Mouse (Mus musculus): Measurements from ENCODE around the gene Dclk3.

Gene Dclk3

DNA sequence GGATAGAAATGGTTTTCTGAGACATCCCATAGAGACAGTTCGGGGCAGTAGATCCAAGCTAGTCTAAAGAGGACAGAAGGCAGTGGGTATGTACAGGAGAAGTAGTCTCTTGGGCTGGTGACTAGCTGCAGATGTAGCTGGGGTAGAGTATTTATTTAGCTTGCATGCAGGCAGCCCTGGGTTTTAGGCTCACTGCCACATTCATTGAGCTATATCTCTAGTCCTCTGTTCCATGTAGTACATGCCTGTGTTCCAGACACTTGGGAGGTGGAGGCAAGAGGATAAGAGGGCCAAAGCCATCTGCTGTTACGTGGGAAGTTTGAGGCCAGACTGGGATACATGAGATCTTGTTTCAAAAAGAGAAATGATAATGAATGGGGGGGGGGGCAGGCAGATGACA, 3.5 kb upstream of the Dclk3 start:
- intact Hi-C loops (cut with DNase I): no loop called here

DNA sequence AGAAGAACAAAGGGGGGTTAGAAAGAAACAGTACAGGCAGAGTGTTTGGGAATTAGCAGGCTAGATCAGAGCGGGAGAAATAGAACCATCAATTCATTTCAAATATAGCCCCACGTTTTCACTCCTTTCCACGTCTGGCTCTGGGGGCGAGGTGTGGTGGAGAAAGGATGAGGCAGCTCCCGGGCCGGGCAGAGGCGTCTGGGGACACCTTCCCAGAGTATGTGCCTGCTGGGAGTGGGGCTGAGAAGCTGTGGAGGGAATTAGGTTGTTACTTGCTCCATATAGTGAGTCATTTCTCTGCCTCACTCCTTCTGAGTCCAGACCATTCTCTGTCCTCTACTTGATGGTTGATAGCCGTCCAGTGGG, 938 bp downstream of the Dclk3 start:
- intact Hi-C loops (cut with DNase I): no loop called here

DNA sequence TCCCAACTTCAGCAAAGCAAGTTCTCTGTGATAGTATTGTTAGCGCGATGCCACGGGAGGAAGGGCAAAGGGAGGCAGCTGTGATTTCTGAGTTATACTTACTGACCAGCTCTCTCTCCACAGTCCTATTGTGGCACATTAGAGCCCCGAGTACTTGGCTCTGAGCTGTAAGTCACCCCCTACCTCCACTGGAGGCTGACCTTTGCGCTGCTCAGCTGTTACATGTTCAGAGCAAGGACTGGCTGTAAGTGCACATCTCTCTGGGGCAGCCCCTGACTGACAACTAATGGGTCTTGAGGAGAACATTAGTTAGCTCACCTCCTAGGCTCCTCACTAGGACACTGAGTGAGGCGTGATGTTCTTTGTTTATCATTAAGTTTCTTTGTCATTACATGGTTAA, 1.6 kb downstream of the Dclk3 start:
- intact Hi-C loops (cut with DNase I): no loop called here

DNA sequence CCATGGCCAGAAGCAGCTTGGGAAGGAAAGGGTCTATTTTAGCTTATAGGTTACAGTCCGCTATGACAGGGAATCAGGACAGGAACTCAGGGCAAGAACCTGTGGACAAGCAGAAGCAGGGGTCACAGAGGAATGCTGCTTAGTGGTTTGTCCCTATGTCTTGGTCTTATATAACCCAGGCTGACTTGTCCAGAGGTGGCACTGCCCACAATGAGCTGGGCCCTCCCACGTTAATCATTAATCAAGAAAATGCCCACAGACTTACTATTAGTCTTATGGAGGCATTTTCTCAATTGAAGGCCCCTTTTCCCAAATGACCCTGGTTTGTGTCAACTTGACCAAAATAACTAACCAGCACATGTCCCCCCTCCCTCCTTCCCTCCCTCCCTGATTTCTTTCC, 2.3 kb downstream of the Dclk3 start:
- intact Hi-C loops (cut with DNase I): no loop called here

DNA sequence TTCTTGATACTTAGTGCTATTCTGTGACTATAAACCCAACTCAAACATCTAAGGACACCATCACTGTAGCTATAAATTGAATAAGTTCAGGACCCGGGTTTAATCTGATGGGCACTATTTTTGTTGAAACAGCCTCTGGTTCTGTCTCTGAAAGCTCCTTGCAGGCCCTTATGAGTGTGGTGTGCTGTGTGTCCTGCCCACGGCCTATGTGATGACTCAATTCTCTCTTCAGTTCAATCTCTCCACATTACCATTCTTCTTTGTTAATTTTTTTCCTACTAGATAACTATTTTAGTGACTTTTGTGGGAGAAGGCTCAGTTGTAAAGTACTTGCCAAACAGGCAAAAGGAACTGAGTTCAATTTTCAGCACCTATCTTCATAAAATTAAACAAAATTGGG, 7.3 kb downstream of the Dclk3 start:
- intact Hi-C loops (cut with DNase I): no loop called here

DNA sequence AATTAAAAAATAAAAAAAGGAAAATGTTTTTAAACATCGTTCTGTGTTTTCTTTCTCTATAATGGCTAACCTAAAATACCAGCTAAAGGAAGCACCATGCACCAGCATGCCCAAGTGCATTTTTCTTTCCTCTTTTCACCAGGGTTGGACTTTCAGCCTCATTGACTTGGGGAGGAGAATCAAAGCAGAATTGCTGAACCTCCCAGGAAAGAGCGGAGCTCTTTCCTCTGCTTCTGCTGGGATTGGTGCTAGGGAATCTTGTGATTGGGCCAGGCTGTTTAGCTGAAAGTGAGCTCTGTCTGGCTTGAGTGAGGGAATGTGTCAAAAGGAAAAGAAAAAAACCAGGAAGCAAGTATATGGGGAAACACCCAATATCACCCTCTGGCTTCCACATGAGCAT, 10.1 kb downstream of the Dclk3 start:
- intact Hi-C loops (cut with DNase I): no loop called here

DNA sequence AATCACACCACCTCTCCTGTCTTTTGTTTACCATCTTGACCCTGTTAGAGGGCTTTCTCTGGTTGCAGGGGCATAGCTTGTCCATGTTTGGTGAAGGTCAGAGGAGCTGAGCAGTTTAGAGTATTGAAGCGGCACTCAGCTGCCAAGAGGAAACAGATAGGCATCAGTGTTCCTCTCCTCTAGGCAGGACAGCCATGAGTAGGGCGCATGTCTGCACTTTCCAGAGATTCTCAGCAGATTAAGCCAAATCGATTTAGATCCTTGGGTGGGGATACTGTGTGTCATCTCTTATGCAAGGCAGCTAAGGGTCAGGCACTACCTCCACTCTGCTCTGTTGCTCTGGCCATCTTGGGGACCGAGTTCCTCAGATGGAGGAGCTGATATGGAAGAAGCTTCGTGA, 11.0 kb downstream of the Dclk3 start:
- intact Hi-C loops (cut with DNase I): no loop called here

DNA sequence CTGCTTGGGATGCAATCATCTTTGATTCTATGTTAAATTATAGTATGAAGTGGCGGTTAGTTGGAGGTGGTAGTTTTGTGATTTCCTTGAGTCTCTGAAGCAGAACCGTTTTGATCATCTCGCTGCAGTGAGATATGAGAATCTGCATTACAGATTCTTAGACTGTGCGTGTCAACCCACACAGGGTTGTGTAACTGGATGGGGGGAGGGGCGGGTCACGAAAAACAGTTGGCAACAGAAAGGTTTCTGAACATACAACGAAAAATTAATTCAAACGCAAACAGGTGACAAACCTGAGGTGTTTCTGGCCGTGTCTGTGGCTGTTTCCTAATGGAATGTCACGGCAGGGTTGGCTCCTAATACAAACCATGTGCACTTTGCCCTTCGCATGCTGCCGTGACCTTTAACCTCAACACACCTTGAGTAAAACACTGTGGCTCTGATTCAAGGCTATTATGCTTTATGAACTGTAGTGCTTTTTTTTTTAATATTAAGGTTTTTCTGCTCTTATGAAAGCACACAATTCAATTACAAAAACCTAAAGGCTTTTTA, 12.0 kb downstream of the Dclk3 start:
- intact Hi-C loops (cut with DNase I): no loop called here

DNA sequence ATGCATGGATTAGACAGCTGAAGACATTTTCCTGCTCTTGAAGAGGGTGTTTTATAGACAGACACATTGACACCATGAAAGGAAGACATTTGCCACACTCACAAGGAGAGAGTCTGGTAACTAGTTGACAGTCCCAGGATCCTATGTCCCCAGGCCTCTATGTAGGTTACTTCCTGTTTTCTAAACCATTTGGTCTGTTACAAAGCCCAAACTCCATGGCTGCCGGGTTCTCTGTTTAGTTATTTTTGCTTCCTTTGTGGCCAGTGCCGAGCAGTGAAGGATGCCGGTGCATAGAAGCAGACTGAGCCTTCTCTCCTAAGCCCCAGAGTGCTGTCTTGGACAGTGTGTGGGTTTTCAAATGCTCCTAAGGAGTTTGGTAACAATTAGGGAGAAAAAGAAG, 15.0 kb downstream of the Dclk3 start:
- intact Hi-C loops (cut with DNase I): no loop called here

DNA sequence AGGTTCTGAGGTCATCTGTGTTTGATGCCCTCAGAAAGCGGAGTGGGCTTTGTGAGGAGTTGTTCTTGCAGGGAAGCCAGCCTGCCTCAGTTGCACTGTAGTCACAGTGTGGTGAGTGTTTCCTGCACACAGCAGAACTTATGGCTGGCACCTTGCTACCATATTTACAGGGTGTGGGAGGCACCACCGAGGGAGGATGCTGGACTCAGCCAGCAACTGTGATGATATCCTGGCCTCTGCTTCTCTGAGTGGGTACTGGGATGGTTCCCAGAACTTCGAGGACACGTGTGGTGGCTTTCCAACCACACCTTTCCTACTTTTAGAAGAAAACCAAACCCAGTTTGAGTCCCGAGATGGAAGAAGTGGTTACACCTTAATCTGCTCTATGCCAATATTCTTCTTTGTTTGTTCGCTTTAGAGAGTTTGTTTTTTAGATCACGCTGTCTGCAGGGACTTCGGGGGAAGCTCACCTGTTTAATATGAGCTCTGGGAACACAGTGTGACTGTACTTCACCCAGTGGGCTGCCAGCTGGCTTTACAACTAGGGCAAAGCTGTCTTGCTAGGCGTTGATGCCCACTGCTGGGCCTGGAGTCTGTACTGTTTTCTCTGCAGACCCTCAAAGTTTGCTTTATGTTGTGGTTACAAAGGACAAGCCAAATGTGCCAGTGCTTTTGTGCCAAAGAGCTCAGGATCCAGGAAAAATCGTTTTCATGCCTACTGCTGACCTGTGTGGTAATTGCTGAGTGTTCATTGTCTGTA, 18.5 kb downstream of the Dclk3 start:
- intact Hi-C loops (cut with DNase I): no loop called here

DNA sequence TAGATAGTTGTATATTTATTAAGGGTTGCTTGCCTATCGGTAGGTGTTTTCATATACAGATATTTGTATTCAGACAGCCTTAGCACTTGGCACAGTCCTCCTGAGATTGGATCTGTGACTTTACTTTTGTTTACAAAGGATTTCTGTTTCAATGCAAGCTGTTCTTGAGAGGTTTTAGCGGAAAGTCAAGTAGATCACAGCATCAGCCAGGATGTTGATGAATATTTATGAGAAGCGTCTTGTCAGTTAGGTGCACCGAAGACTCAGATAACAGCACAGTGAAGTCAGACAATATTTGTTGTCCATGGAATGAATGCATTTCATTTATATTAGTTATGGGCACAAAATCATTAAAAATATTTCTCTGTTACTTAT, 19.0 kb downstream of the Dclk3 start:
- intact Hi-C loops (cut with DNase I): no loop called here

DNA sequence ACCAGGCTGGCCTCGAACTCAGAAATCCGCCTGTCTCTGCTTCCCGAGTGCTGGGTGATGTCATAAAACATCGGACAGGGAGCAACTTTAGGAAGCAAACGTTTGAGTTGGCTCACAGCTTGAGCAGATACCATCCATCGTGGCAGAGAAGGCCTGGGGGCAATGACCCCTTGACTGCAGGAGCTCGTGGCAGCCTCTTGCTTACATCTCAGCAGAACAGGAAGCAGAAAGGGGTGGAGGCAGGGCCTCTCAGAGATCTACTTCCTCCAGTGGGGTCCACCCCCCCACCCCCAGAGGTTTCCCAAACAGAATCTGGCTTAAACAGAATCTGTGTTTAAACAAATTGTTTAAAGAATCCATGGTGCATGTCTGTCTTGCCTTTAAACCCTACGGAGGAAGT, 20.6 kb downstream of the Dclk3 start:
- intact Hi-C loops (cut with DNase I): no loop called here

DNA sequence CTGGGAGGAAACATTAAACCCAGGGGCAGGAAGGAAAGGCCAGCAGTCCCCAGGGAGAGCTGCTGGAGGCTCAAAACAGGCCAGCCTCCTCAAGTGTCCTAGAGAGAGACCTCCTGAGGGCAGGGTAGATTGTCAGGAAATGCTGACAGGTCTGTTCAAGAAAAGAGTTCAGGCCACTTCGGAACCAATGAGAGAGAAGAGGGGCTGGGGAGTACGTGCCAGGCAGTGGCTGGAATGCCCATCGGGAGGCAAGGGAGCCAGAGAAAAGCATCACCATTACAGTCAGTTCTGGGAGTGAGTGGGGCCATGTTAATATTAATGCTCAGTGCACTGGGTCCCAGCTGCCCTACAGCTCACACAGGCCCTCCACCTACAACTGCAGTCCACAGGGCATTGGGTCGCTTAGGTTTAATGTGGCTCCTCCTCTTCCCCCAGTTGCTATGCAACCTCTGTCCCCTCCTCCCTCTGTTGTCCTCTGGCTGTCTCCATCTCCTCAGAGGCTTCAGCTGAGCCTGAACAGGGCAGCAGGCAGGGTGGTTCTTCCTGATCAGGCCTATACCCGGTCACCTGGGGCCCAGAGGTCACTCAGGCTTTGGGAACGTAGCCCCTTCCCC, 21.4 kb downstream of the Dclk3 start:
- intact Hi-C loops (cut with DNase I): no loop called here

DNA sequence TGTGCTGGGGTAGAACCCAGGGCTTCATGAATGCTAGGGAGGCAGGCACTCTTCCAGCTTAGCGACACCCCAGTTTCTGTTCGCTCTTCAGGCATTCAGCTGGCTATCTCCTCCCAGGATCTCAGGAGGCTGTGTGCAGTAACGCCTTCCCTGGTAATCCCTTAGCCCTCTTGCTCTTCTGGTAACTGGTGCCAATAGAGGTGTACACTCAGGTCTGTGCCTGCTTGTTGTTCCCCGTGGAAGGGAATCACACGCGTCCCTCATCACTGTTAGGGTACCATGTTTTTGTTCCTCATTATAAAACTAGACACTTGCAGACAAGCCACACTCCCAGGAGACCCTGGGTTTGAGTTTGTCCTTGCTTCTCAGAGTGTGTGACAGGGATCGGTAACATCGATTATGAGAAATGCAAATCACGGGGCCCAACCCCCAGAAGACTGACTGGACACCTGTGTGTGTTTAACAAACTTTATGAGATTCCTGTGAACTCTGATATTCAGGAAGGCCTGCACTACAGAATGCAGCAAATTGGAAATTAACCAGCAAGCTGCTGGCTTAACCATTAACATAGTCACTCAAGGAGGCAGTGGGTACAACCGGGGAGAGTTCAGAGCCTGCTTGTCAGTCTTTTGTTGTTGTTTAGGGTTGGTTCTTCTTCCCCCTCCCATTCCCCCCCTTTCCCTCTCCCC, 22.7 kb downstream of the Dclk3 start:
- intact Hi-C loops (cut with DNase I): no loop called here

DNA sequence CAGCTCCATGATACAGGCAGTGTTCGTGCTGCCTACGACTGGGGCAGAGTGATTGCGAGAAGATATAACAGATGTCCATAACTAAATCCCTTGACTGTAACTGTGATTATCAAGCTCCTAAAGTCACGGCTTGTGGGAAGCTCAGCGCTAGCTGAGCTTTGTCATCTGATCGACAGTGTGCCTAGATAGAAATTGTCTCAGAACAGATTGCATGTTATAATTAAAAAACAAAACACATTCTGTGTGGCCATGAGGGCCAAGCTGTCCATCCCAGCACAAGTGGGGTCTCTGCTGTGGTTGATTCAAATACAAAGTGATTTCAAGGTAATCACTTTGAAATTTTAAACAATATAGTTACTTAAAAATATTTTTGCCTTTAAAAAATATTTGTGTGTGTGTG, 26.8 kb downstream of the Dclk3 start:
- intact Hi-C loops (cut with DNase I): no loop called here

DNA sequence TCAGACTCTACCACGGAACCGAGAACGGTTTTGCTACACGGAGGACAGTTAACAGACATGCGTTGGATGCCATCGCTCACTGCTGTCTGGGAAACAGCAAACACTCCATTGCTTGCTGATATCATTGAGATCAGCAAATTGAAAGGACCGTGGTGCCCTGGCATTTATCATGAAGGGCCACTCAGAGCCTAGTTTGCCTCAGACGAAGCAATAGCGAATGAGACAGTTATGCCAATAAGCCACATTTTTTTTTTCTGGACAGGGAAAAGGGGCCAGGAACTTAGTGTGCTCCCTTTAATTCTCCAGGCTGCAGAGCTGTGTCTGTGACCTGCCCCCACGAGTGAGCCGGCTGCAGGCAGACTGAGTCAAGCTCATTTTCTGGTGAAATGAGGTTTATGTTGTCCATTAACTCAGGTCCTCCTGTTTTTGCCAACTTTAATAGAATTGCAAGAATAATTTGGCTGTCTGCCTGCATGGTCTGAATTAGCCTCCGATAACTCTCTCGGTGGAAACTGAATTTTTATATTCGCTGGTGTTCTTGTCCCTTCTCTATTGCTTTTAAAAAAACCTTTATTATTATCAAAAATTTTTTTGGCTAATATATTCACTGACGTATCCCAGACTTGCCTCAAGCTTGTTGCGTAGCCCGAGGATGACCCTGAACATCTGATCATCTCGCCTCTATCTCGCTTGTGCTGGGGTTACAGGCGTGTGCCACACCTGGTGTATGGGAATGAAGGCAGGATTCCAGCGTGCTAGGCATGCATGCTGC, 35.0 kb downstream of the Dclk3 start:
- intact Hi-C loops (cut with DNase I): no loop called here

DNA sequence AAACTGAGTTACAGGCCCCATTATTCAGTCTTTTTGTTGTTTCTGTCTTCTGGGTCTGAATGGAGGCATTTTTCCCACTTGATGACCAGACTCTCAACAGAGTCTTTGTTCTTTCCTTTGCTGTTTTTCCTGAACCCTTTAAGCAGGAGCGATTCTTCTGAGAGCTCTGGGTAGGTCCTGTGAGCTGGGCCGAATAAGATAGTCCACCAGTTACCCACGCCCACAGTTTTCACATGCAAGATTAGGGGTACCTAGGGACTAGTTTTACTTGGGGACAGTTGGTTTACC, 35.5 kb downstream of the Dclk3 start:
- intact Hi-C loops (cut with DNase I): no loop called here

DNA sequence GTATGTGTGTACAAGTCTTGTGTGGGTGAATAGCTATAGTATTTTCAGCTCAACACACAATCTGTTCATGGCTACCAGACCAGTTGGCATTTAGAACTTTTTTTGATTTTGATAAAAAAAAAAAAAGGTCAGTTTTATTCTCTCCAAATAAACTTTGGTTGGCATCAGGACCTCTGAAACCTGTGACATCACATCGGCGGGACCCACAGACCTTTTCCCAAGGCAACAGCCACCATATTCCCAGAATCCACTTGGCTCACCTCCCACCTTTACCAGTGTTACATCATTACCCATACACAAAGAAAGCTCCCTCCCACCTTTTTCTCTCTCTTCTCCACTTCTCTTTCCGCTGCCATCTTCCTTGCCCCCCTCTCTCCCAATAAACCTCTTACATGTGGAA, 36.4 kb downstream of the Dclk3 start:
- intact Hi-C loops (cut with DNase I): loop anchor here (5.0 kb wide), 2 partner anchors 48 to 118 kb away; no protein-coding TSS in a partner anchor

DNA sequence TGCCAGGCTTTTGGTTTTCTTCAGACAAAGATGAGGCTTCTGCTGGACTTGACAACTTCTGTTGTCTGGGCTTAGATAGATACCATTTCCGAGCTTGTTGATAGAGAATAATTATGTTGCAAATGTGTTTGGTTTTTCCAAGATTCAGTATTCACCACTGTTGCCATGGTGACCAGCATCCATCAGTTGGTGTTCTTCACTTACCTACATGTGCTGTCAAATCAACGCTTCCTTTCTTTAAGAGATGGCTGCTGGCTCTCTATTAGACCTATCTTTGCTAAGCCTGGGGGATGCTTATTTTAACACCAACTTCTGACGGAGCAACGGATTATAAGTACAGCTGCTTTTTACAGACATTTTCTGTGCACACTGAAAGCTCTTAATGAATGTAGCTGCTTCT, 37.1 kb downstream of the Dclk3 start:
- intact Hi-C loops (cut with DNase I): loop anchor here (5.0 kb wide), 2 partner anchors 49 to 119 kb away; no protein-coding TSS in a partner anchor

DNA sequence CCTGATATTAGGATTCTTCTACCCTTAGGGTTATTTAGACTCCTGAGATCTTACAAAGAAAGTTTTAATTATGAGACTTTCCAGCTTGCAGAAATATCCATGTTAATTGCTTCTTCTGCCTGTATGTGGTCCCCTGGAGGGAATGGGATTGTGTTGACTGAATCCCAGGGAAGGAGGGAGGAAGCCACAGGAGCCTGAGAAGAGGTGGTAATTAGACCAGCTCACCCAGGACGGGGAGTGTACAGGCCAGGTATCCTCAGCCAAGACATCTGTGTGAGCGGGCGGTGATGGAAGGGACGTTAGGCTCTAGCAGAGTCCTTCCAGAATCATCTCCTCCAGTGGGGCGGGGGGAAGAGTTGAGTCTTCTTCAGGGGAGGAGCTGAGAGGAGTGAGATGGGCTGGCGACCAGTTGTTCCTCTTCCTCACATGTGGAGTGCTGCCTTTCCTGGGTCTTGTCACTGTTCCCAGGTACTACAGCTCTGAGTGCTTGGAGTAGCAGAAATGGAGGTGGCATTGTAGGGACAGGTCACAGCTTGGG, 37.7 kb downstream of the Dclk3 start:
- intact Hi-C loops (cut with DNase I): loop anchor here (5.0 kb wide), 2 partner anchors 49 to 119 kb away; no protein-coding TSS in a partner anchor

DNA sequence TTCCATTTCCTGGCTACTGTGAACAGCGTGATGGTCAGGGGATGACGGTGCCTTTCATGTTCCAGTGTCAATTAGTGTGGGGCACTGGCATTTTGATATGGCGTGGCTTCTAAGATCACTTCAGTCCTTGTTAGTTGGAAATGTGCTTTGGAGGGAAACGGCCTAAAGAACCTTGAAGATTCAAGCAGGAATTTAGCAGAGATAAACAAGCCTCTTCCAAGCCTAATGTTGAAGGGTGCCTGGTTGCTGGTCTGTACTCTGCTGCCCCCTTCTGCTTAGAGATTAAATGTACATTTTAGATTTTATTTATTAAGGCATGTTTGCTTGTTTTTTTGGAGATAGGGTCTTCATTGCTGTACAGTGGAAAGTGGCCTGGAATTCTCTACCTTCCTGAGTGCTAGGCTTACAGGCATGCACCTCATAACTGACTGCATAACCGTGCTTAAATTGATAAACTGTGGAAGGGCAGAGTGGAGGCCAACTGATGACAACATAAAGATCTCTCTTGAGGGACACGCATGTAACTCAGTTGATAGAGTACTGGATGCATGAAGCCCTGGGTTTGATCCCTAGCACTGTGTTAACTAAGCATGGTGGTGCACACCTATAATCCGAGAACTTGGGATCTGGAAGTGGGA, 40.1 kb downstream of the Dclk3 start:
- intact Hi-C loops (cut with DNase I): loop anchor here (5.0 kb wide), 2 partner anchors 52 to 122 kb away; no protein-coding TSS in a partner anchor

Measured in adrenal gland (tissue).